Mouse (Mus musculus) adrenal gland, adult 2 months (tissue): ENCODE data around the gene Pnrc2. TPM values are rescaled to one million over a fixed set of nuclear protein-coding genes. Genes with fewer than 3 reads are reported as not detected.
A peak's percentile ranks its signal among the peaks of the same experiment; 100 is the strongest.

ENCODE experiments used
- DNase-seq: peaks from one replicate; pipeline ENCODE4 v3.0.0; 2021
- long read RNA-seq: library from polyadenylated mRNA; stranded (forward); transcript quantifications from one replicate; pipeline ENCODE4 v2.0.0, GENCODE M21; 2021
- polyA plus RNA-seq: library from polyadenylated mRNA; depleted of rRNA; stranded (reverse); fragments of >200 nt; gene quantifications from 2 replicates; pipeline ENCODE4 v1.2.3, GENCODE M21; 2012; rRNA removed
- total RNA-seq, 2 experiments: library from RNA; stranded (reverse); gene quantifications; 2 replicates each; pipeline ENCODE4 v1.2.3; 2021

Gene Pnrc2
- total RNA-seq (100 to 1,000 TPM in 1 of 2 experiments, 10 to 100 TPM in 1; 99.4 to 128 TPM), polyA plus RNA-seq (5.5 and 8.6 TPM in 2 replicates)
- long read RNA-seq, transcript Pnrc2-201 (3 exons, 1,919 nt), result major isoform, 60 of 80 reads
- long read RNA-seq, transcript Pnrc2-202 (3 exons, 630 nt), result minor isoform, 8 of 80 reads
- long read RNA-seq, partial matches to known transcripts, result 0 of 80 reads
- long read RNA-seq, other reads (novel, unspliced or antisense), result 10 of 80 reads

- peak; percentile 95 for DNase-seq
Measured at GRCm38 (mm10) chr4:135873526-135874202, at the start of gene Pnrc2. TSS of gene Pnrc2 (minus strand) at chr4:135873850.

- no peak for DNase-seq
Measured at GRCm38 (mm10) chr4:135922190-135922589, 48.5 kb upstream of the Pnrc2 start.

DNA sequence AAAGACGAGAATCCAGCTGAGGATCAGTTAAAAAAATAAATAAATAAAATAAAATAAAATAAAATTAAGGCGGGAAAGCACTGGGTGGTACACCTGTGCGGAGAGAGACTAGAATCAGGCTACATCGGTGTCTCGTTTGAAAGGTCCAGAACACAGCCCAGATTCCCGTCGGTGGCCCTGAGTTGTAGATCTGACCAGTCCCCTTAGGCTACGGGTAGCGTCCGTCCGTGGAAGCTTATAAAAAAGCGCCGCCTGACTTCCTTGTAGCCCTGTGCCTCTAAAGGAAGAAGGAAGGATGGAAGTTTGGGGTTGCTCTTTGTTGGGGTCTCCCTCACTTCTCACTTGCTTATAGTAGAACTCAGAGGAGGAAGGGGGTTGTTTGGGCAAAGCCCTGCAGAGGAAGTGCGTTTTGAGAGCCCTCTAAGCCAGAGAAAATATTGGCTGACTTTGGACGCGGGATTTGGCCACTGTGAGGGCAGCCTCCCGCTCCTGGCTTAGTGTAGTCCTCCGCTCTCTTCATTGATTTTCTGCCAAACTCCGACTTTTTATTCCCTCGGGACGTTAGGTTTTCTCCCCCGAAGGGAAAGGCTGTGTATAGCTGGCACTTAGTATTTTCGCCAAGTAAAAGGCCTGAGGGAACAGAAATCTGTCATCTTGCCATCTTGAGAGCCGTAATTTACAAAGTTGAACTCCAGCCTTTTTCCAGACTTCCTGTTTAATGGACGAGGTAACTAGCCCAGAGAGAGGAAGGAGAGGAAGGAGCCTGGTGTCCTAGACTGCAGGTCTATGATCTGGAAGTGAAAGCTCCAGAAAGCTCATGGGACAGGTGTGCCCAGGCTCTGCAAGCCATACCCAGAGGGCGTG, 47.8 kb upstream of the Pnrc2 start:
- DNase-seq, result peak; percentile 47

- peak; percentile 96 for DNase-seq
Measured at GRCm38 (mm10) chr4:135920304-135921241, 46.9 kb upstream of the Pnrc2 start, which contains the start of gene Fuca1. TSS of gene Fuca1 (plus strand) at chr4:135920735.

DNA sequence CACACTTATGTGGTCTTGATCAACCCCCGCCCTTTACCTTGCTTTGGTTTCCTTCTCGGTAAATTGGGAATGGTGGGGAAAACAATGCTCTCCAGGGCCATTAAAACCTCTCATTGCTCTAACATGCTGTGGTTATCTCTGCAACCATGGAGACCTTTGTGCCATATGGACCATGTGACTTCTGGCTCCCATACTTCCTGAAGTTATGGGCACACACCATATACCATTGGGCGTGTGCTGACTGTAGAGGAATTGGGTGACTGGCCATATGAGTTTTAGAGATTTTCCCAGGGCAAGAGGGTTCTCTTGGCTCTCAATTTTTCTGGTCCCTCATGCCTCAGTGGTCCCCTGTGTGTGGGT, 45.6 kb upstream of the Pnrc2 start:
- DNase-seq, result no peak

- DNase-seq, result no peak
Measured at GRCm38 (mm10) chr4:135918635-135919279, 45.1 kb upstream of the Pnrc2 start.

GRCm38 (mm10) chr4:135913433-135913832, 39.8 kb upstream of the Pnrc2 start:
- no peak for DNase-seq

GRCm38 (mm10) chr4:135912835-135913234, 39.2 kb upstream of the Pnrc2 start:
- no peak for DNase-seq

- DNase-seq, result no peak
Measured at GRCm38 (mm10) chr4:135912164-135912563, 38.5 kb upstream of the Pnrc2 start.

- peak; percentile 19 for DNase-seq
Measured at GRCm38 (mm10) chr4:135911531-135911930, 37.9 kb upstream of the Pnrc2 start.

DNA sequence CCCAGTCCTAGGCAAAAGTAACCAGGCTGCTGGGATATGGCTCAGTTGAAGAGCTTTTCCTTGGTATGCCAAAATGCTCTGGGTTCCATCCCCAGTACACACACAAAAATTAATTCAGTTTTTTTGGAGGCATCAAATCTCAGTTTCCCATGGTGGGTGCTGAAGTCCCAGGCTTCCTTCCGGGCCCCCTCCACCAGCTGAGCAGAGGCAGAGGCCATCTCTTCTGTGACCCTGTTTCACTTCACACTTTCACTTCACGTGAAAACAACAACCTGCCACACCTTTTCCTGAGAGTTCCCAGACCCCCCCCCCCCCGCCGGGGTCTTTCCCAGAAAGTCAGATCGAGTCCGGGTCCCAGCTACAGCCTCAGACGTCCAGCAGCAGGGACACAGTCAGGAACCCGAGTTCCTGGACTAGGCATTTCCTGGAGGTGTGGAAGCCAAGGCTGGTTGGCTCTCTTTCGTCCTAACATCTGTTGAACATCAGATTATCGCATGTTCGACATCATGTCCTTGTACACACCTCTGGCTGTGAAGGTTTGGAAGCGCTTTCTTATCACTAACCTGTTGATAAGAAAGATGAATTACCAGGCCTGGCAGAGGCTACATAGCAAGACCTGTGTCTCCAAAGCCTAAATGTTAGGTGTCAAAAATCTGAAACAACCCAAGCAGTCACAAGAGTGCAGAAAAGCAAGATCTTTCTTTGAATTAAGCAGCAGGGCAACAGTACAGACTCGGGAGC, 35.8 kb upstream of the Pnrc2 start:
- DNase-seq, result no peak

DNA sequence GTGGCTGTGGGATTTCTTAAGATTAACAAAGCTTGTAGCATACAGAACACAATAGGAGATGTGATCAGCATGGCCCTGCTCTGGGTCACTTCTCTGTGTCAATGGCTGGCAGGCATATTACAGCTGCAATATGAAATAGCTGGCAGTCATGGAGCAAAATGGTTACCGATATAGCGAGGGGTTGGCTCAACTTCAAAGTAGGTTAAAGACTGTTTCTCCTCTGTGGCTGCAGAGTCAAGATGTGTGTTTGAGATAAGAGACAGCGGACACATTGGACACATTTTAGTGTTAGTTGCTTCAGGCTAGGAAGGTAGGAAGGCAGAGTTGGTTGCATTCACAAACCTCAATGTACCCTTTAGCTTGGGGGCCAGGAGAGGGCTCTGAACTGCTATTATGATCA, 33.0 kb upstream of the Pnrc2 start:
- no peak for DNase-seq

DNA sequence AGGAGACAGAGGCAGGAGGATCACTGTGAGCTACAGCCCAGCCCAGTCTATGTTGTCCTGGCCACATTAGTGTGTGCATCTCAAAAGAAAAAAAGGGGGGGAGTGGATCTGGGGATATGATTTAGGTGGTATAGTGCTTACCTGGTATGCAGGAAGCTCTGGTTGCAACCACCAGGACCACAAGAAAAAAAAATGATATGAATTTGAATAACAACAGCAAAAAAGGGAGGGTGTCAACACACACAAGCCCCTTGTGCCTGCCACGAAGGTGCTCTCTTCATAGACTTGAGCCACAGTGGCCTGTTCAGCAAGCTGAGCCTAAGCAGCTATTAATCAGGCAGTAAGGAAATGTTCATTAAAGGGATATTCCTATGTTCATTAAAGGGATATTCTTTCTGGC, 31.2 kb upstream of the Pnrc2 start:
- DNase-seq, result no peak

DNA sequence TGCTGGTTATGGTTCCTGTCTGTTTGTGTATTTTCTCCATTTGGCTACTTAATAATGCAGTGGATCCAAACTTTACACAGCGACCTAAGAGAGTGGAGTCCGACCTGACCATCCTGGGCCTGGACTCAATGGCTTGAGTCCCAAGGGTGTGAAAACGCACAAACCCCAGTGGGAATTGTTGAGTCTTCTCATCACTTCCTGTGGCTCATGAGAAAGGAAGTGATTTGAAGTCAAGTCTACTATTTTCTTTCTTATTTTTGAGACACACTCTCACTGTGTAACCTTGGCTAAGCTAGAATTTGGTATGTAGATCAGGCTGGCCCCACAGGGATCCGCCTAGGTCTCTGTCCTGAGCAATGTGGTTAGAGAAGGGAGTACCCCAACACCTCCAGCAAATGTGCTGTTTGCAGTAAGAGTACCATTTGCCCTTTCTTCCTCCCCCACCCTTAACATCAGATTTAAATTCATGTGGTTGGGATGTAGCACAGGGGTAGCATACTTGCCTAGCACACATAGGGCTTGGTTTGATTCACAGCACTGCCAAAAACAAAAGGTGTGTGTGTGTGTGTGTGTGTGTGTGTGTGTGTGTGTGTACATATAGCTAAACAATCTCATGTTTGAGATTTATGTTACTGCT, 29.1 kb upstream of the Pnrc2 start:
- DNase-seq, result no peak

GRCm38 (mm10) chr4:135900008-135900407, 26.4 kb upstream of the Pnrc2 start:
- DNase-seq, result no peak

GRCm38 (mm10) chr4:135899050-135899448, 25.4 kb upstream of the Pnrc2 start:
- no peak for DNase-seq

DNA sequence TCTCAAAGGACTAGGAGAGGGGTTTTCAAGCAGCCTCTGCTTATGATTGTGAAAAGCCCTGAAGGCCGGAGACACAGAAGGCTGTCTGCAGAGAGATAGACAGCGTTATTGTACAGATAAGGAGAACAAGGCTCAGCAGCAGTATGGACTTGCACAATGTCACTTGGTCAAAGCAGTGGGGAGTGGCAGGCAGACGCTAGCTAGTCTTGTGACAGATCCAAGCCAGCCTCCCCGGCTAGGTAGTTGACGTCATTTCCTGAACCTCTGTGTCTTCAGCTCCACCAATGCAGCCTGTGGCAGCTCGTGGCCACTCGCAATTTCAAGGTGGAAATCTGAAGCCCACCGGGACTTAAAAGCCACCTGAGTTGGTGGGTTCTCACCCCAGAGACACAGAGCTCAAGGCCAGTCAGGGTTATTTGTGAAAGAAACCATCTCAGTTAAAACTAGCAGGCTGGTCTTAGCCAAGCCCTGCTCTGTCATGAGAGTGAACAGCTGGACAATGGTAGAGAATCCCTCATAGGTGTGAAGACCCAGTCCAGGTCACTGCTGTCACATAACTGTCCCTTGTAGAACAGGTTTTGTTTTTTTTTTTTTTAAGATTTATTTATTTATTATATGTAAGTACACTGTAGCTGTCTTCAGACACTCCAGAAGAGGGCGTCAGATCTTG, 24.9 kb upstream of the Pnrc2 start:
- peak; percentile 40 for DNase-seq

DNA sequence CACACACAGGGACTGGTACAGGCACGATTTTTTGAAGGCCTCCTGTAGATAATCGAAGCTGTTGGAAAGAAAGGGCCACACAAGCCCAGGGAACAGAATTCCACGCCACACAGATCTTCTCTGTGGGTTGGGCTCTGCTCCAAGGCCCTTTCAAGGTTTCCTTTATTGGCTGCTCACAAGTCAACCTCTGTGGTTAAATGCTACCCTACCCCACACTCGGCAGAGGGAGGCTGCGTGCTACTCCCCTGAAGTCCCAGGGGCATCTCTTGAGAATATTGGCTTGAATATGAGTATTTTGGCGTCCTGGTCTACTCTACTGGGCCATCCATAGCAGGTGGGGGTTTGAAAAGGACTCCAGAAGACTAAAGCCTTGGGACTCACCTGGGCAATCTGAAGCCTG, 22.5 kb upstream of the Pnrc2 start:
- DNase-seq, result no peak

DNA sequence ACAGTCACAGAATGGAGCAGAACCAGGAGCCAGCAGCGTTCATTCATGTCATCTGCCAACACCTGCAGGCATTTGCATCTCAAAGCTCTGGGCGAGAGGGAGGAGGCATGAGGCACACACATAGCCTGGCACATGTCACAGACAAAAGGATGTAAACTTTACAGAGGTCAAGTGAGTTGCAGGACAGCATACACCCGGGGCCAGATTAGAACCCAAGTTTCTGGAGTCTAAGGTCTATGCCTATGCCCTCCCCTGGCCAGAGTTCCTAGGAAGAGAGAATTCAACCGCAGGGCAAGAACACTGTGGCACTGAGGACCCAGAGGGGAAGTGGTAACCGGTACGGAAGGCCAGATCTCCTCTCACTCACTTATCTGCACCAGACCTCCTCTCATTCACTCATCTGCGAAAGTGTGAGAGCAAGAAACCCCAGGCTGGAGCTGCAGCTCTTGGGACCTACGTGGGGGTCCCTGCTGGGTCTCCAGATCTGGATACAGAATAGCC, 21.5 kb upstream of the Pnrc2 start, which contains the start of gene Cnr2:
Gene Cnr2 (plus strand): TSS at position 324 of the 501 bp plus-strand sequence.
- DNase-seq, result no peak
